Mouse (Mus musculus) bone marrow, adult 2 months (tissue): ENCODE measurements at regions not wholly inside any gene's neighbourhood (a gene's known extent, or its start where the extent isn't known, plus 50 kb on each side); places are given as distances from the start of the nearest gene placed in this dataset.

Experiments used
- CTCF ChIP-seq: fragments of 200-500 bp; IDR thresholded peaks from 2 replicates; pipeline ENCODE4 v1.5.1; 2011; ENCODE audit warnings: low read length, control low read depth; ENCODE audit not compliant: control insufficient read depth, insufficient read depth
- POLR2A ChIP-seq: fragments of 200-500 bp; IDR thresholded peaks from 2 replicates; pipeline ENCODE4 v1.6.1; 2011; ENCODE audit warnings: low read depth, mild to moderate bottlenecking, control low read depth, low read length, borderline replicate concordance; ENCODE audit not compliant: control insufficient read depth

DNA sequence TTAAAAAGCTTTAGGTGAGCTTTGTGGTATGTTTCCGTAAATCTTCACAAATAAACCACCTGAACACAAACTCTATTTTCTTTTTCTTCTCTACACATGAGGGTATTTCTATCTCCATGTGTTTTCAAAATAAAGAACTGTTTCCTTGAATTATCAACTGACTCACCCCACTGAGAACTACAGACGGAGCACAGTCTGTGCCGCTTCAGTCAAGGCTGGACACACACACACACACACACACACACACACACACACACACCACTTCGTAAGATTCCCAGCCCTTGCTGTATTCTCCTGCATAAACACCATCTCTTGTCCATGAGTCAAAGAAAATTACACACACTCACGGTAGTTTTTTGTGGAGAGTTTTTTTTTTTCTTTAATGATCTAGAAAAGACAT is 130.3 kb downstream of the Mreg start:
- TF ChIP-seq POLR2A = no peak
- no peak for TF ChIP-seq CTCF
